10 mouse cellular contexts compared by ENCODE assay signal in the genomic region with DNA sequence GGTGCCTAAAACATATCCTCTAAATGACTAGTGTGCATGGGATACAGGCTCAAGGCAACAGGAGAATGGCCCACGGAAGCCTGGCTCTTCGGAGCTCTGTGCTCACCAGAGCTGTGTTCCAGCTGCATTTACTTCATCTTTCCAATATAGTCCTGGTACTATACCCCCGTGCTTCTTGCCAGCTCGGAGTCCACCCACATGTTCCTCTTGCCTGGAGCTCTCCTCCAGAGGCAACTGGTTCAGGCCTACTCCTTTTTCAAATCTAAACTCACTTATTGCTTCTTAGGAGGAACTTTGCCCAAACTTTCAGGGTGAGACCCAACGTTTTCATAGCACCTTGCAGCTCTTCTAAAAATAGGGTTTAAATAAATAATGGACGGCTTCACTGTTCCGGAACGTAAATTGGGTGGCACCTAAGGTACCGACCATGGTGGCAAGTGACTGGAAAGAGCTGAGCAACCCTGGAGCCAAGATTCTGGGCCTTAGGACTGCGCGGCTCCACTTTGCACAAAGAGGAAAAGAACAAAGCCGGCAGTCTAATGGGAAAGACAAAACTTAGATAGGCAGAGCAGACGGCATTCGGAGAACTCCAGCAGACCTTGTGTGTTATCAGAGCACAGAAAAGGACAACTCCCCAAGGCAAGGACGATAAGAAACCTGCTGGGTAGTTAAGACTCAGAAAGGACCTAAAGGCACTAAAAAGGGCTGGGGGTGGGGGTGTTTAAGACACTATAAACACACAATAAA.
A peak's percentile ranks its signal among the peaks of the same experiment; 100 is the strongest.
DNase-seq lines count a peak whose midpoint lies in the region; ATAC-seq and TF ChIP-seq lines count a peak whose summit lies in the region.
"Had no signal": no experiment of that assay in that cellular context is flagged by ENCODE, and none has a peak within 500 bp of the region (broad histone marks: within the 10 kb centered on the region; RNA-seq: fewer than 3 reads in every experiment).

No protein-coding gene starts in this region.

- TF ChIP-seq POLR2A in liver, adult 2 months (IDR thresholded peaks at IDR 0.05; ENCODE audit: extremely low read depth, insufficient read depth, low read length) = no peak

- no peak overlapping the region for H3K9ac ChIP-seq in heart, embryonic 16.5 days (ENCODE audit: low read length)
- no peak overlapping the region for H3K9ac ChIP-seq in liver, adult 2 months (ENCODE audit: low read depth, low read length)
- H3K9ac ChIP-seq: hindbrain, embryonic 13.5 days; limb, embryonic 15.5 days had no signal

- H3K27me3 ChIP-seq in heart, embryonic 16.5 days (ENCODE audit: control insufficient read depth, insufficient read depth, low read length) = no peaks in the 10 kb centered on the region
- 0 out of 2 replicates have a peak, but pooled peaks cover 2% of the 10 kb centered on the region for H3K27me3 ChIP-seq in liver, adult 2 months (ENCODE audit: control insufficient read depth, insufficient read depth, low read length)
- H3K27me3 ChIP-seq: limb, embryonic 15.5 days had no signal

- H3K4me3 ChIP-seq in heart, embryonic 16.5 days (ENCODE audit: low read length) = no peak overlapping the region
- H3K4me3 ChIP-seq in liver, adult 2 months (ENCODE audit: insufficient read depth, low read depth, low read length) = no peak overlapping the region
- H3K4me3 ChIP-seq: hindbrain, embryonic 13.5 days; limb, embryonic 15.5 days had no signal

- H3K36me3 ChIP-seq in heart, embryonic 16.5 days (ENCODE audit: control insufficient read depth, insufficient read depth) = no peaks in the 10 kb centered on the region
- H3K36me3 ChIP-seq in liver, adult 2 months (ENCODE audit: control insufficient read depth, insufficient read depth, low read length) = no peaks in the 10 kb centered on the region
- H3K36me3 ChIP-seq: hindbrain, embryonic 13.5 days; limb, embryonic 15.5 days had no signal

- no peaks in the 10 kb centered on the region for H3K79me2 ChIP-seq in liver, adult 2 months (ENCODE audit: control insufficient read depth, insufficient read depth, low read length)

- WGBS in heart, embryonic 16.5 days = 38% methylated on average over 15 of the region's 15 CpGs
- 78% methylated on average over 15 of the region's 15 CpGs for WGBS in liver, adult 2 months

- no peaks in the 10 kb centered on the region for H3K9me3 ChIP-seq in heart, embryonic 16.5 days (replicated peaks; ENCODE audit: control insufficient read depth, low read length)
- H3K9me3 ChIP-seq: hindbrain, embryonic 13.5 days; limb, embryonic 15.5 days had no signal

- ATAC-seq in heart, embryonic 16.5 days (replicated peaks; ENCODE audit: extremely low read depth, insufficient read depth, low FRiP score) = 0 out of 2 replicates have a peak, but pooled peaks have one; percentile 30

- H3K4me1 ChIP-seq in heart, embryonic 16.5 days (ENCODE audit: control insufficient read depth, insufficient read depth, low read length) = peaks cover 9% of the 10 kb centered on the region; the same call in 1 of the 2 replicates
- no peaks in the 10 kb centered on the region for H3K4me1 ChIP-seq in liver, adult 2 months (ENCODE audit: control insufficient read depth, insufficient read depth, low read length)
- H3K4me1 ChIP-seq: hindbrain, embryonic 13.5 days had no signal

- no peak for TF ChIP-seq CTCF in liver, adult 2 months (IDR thresholded peaks at IDR 0.05; ENCODE audit: low read depth, low read length)

- H3K4me2 ChIP-seq in heart, embryonic 16.5 days (ENCODE audit: low read depth, low read length) = no peak overlapping the region
- H3K4me2 ChIP-seq: hindbrain, embryonic 13.5 days; limb, embryonic 15.5 days had no signal

- H3K27ac ChIP-seq in heart, embryonic 16.5 days (ENCODE audit: low read length) = no peak overlapping the region
- H3K27ac ChIP-seq in liver, adult 2 months (replicated peaks; ENCODE audit: insufficient read depth, low read depth, low read length) = 0 out of 2 replicates have a peak overlapping the region, but pooled peaks have one; percentile 5
- H3K27ac ChIP-seq: hindbrain, embryonic 13.5 days; limb, embryonic 15.5 days had no signal

- DNase-seq in heart, adult 11 months = no peak
- peak; percentile 31 to 39 for DNase-seq in spleen, postnatal 10 days (ENCODE audit: low spot score in 2 of 2)
- DNase-seq in spleen, postnatal 14 days (ENCODE audit: low spot score in 2 of 2) = no peak
- no peak for DNase-seq in liver, adult 2 months (ENCODE audit: extremely low read depth, low read depth, low spot score)
- peak; percentile 30 for DNase-seq in yolk sac, embryonic 10.5 days (ENCODE audit: low spot score)
- no peak for DNase-seq in Muller cell, postnatal 12 days (ENCODE audit: inconsistent ontology term)
- no peak for DNase-seq in urinary bladder, adult 2 months (ENCODE audit: low spot score)

Comparison
In these comparisons a context has a peak if more than half of its experiments do, and no peak if none do; other contexts are left out.
1. DNase-seq: peak in spleen, postnatal 10 days (2 of 2) and yolk sac, embryonic 10.5 days (single experiment); none in heart, adult 11 months (single experiment), spleen, postnatal 14 days (0 of 2), liver, adult 2 months (single experiment), Muller cell, postnatal 12 days (single experiment) and urinary bladder, adult 2 months (single experiment).